Mouse (Mus musculus): ENCODE data around the gene Pkmyt1. TPM values are rescaled to one million over a fixed set of nuclear protein-coding genes. Genes with fewer than 3 reads are reported as not detected.
"Not testable (repeated sequence)": the region's sequence is repeated elsewhere in the genome, so short reads cannot be mapped to it uniquely, and the experiment has no call there.

Pkmyt1 gene
- polyA plus RNA-seq, 1 experiment from 2014 or later, result 13.9 TPM

GRCm38 (mm10) chr17:23761155-23761554 lies 35.0 kb downstream of the Pkmyt1 start:
- DNase-seq (no peak), ATAC-seq (no peak)
- Histone ChIP-seq H3K9ac (replicated peaks) (no peak overlapping the region), H3K27ac (ENCODE audit: low read depth) (no peak overlapping the region), H3K27me3 (ENCODE audit: insufficient read depth, low read length) (no peaks in the 10 kb centered on the region), H3K4me1 (ENCODE audit: insufficient read depth) (no peaks in the 10 kb centered on the region), H3K4me3 (ENCODE audit: low read depth, low read length) (no peak overlapping the region), H3K36me3 (replicated peaks; ENCODE audit: insufficient read depth, low read length) (0 out of 2 replicates have a peak, but pooled peaks cover 5% of the 10 kb centered on the region), H3K9me3 (ENCODE audit: low read length) (no peaks in the 10 kb centered on the region), H3K4me2 (ENCODE audit: low read depth, low read length) (no peak overlapping the region)
- 93% methylated on average over 3 of the region's 3 CpGs for WGBS (ENCODE audit: insufficient replicate concordance)
- TF ChIP-seq CTCF (IDR thresholded peaks at IDR 0.05; ENCODE audit: low read depth) (no peak), EP300 (IDR thresholded peaks at IDR 0.05; ENCODE audit: low read depth) (no peak)

- H3K4me1 ChIP-seq (ENCODE audit: insufficient read depth), result no peaks in the 10 kb centered on the region
- no peak overlapping the region for H3K4me2 ChIP-seq (ENCODE audit: low read depth, low read length)
- H3K27ac ChIP-seq (ENCODE audit: low read depth), result no peak overlapping the region
- TF ChIP-seq EP300 (IDR thresholded peaks at IDR 0.05; ENCODE audit: low read depth) (no peak), CTCF (IDR thresholded peaks at IDR 0.05; ENCODE audit: low read depth) (no peak)
- no peaks in the 10 kb centered on the region for H3K9me3 ChIP-seq (ENCODE audit: low read length)
- H3K27me3 ChIP-seq (ENCODE audit: insufficient read depth, low read length), result no peaks in the 10 kb centered on the region
- 85% methylated on average over 11 of the region's 11 CpGs for WGBS (ENCODE audit: insufficient replicate concordance)
- H3K4me3 ChIP-seq (ENCODE audit: low read depth, low read length), result no peak overlapping the region
- DNase-seq (no peak), ATAC-seq (no peak)
- H3K9ac ChIP-seq (replicated peaks), result no peak overlapping the region
- 0 out of 2 replicates have a peak, but pooled peaks cover 5% of the 10 kb centered on the region for H3K36me3 ChIP-seq (replicated peaks; ENCODE audit: insufficient read depth, low read length)
Measured at GRCm38 (mm10) chr17:23762976-23763375, 36.8 kb downstream of the Pkmyt1 start.

GRCm38 (mm10) chr17:23770493-23770892 lies 44.4 kb downstream of the Pkmyt1 start:
- Histone ChIP-seq H3K36me3 (replicated peaks; ENCODE audit: insufficient read depth, low read length) (no peaks in the 10 kb centered on the region), H3K9ac (replicated peaks) (peak overlapping the region; percentile 97), H3K4me1 (ENCODE audit: insufficient read depth) (peaks cover 8% of the 10 kb centered on the region), H3K9me3 (ENCODE audit: low read length) (no peaks in the 10 kb centered on the region), H3K4me3 (ENCODE audit: low read depth, low read length) (peak overlapping the region; percentile 89), H3K27me3 (ENCODE audit: insufficient read depth, low read length) (no peaks in the 10 kb centered on the region), H3K4me2 (ENCODE audit: low read depth, low read length) (peak overlapping the region; percentile 97), H3K27ac (ENCODE audit: low read depth) (no peak overlapping the region)
- TF ChIP-seq EP300 (IDR thresholded peaks at IDR 0.05; ENCODE audit: low read depth), result no peak
- ATAC-seq (no peak), DNase-seq (no peak)
- WGBS (ENCODE audit: insufficient replicate concordance), result 35% methylated on average over 2 of the region's 2 CpGs

GRCm38 (mm10) chr17:23770896-23771283 lies 44.8 kb downstream of the Pkmyt1 start:
- DNase-seq (no peak), ATAC-seq (peak; percentile 26)
- peak overlapping the region; percentile 97 for H3K4me2 ChIP-seq (ENCODE audit: low read depth, low read length)
- no peaks in the 10 kb centered on the region for H3K27me3 ChIP-seq (ENCODE audit: insufficient read depth, low read length)
- peak overlapping the region; percentile 89 for H3K4me3 ChIP-seq (ENCODE audit: low read depth, low read length)
- 2% methylated on average over 19 of the region's 19 CpGs for WGBS (ENCODE audit: insufficient replicate concordance)
- H3K9me3 ChIP-seq (ENCODE audit: low read length), result no peaks in the 10 kb centered on the region
- peak overlapping the region; percentile 82 for H3K27ac ChIP-seq (ENCODE audit: low read depth)
- no peaks in the 10 kb centered on the region for H3K36me3 ChIP-seq (replicated peaks; ENCODE audit: insufficient read depth, low read length)
- H3K9ac ChIP-seq (replicated peaks), result peak overlapping the region; percentile 97
- TF ChIP-seq CTCF (IDR thresholded peaks at IDR 0.05; ENCODE audit: low read depth), result no peak
- no peak for TF ChIP-seq EP300 (IDR thresholded peaks at IDR 0.05; ENCODE audit: low read depth)
- H3K4me1 ChIP-seq (ENCODE audit: insufficient read depth), result peaks cover 8% of the 10 kb centered on the region

- no peaks in the 10 kb centered on the region for H3K36me3 ChIP-seq (replicated peaks; ENCODE audit: insufficient read depth, low read length)
- peaks cover 8% of the 10 kb centered on the region for H3K4me1 ChIP-seq (ENCODE audit: insufficient read depth)
- H3K4me2 ChIP-seq (ENCODE audit: low read depth, low read length), result peak within 1 kb of the TSS; percentile 97
- peak within 1 kb of the TSS; percentile 97 for H3K9ac ChIP-seq (replicated peaks)
- DNase-seq (peak; percentile 95), ATAC-seq (peak; percentile 99)
- H3K27ac ChIP-seq (ENCODE audit: low read depth), result peak within 1 kb of the TSS; percentile 82
- TF ChIP-seq CTCF (IDR thresholded peaks at IDR 0.05; ENCODE audit: low read depth) (no peak), EP300 (IDR thresholded peaks at IDR 0.05; ENCODE audit: low read depth) (peak; percentile 68; the same call in 1 of the 2 replicates)
- no peaks in the 10 kb centered on the region for H3K9me3 ChIP-seq (ENCODE audit: low read length)
- H3K27me3 ChIP-seq (ENCODE audit: insufficient read depth, low read length), result no peaks in the 10 kb centered on the region
- WGBS (ENCODE audit: insufficient replicate concordance), result 4% methylated on average over 55 of the region's 58 CpGs
- peak within 1 kb of the TSS; percentile 89 for H3K4me3 ChIP-seq (ENCODE audit: low read depth, low read length)
Measured at GRCm38 (mm10) chr17:23771284-23772218, 45.4 kb downstream of the Pkmyt1 start, which contains the start of gene Flywch1. Gene Flywch1, minus strand, starts transcription at chr17:23771602.

- H3K27ac ChIP-seq (ENCODE audit: low read depth); H3K9me3 ChIP-seq (ENCODE audit: low read length); H3K36me3 ChIP-seq (replicated peaks; ENCODE audit: insufficient read depth, low read length); H3K4me3 ChIP-seq (ENCODE audit: low read depth, low read length); DNase-seq; H3K9ac ChIP-seq (replicated peaks); H3K4me1 ChIP-seq (ENCODE audit: insufficient read depth); H3K4me2 ChIP-seq (ENCODE audit: low read depth, low read length); ATAC-seq; H3K27me3 ChIP-seq (ENCODE audit: insufficient read depth, low read length): not testable (repeated sequence)
- WGBS (ENCODE audit: insufficient replicate concordance), result 65% methylated on average over 2 of the region's 2 CpGs
Measured at GRCm38 (mm10) chr17:23772219-23772556, 46.1 kb downstream of the Pkmyt1 start.
